Mouse (Mus musculus) yolk sac, embryonic 10.5 days (tissue): ENCODE measurements around the gene Kmt5a.
A peak's percentile ranks its signal among the peaks of the same experiment; 100 is the strongest.
"Not testable (repeated sequence)": the region's sequence is repeated elsewhere in the genome, so short reads cannot be mapped to it uniquely, and the experiment has no call there.

Experiments used
- DNase-seq: peaks from one replicate; pipeline ENCODE4 v3.0.0-alpha.2; 2017; ENCODE audit warnings: low spot score

Kmt5a gene

GRCm38 (mm10) chr5:124482966-124483654, 43.4 kb downstream of the Kmt5a start, which contains the start of gene Snrnp35:
TSS of gene Snrnp35 (plus strand) at chr5:124483134.
- peak; percentile 93 for DNase-seq

- DNase-seq = no peak
Observed at GRCm38 (mm10) chr5:124483655-124484396, 44.1 kb downstream of the Kmt5a start.

DNA sequence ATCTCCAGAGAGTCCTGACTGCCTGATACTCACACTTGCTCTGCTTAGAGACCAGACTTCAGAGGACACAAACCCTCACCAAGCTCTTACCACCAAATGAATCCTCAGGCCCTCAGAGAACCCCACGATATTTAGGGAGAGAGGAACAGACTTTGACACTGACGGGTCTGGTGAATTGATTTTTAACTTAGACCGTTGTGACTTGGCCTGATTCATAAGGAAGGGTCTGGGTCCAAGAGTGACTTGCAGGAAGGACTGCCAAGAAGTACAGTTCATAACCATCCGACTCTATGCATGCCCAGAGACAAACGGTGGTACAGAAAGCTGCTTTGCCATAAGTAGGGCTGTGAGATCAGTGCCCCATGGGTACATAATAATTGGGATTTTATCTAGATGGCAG, 45.9 kb downstream of the Kmt5a start:
- DNase-seq = no peak

DNA sequence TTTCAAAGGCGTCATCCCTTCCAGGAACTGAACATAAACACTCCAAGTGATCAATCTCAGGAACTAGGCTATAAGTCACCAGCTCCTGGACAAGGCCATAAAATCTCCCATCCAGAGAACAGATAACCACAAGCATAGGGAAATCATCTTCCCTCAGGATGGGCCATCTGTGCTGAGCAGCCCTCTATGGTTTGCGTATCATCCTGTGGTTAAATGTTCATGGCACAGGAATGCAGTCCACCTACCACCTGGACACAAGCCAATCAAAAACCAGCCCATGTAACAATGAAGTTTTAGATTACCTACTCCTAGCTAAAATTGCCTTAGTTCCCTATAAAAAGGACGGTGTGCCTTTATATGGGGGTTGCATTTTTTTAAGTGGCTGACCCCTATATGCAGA, 49.2 kb downstream of the Kmt5a start:
- DNase-seq = no peak

DNA sequence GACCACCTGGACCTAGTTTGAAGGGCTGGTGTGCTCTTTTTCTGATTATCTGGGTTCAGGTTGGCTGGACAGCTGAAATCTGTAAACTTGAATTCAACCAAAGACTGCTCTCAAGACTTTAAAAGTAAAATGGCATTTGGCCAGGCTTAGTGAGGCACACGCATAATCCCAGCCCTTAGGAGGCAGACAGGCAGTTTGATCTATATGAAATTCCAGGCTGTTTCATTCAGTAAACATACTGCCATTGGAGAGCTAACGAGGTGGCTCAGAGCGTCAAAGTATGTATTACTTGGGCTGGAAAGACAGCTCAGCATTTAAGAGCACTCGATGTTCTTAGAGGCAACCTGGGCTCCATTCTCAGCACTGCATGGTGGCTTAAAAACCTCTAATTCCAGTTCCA, 52.0 kb downstream of the Kmt5a start:
- no peak for DNase-seq

DNA sequence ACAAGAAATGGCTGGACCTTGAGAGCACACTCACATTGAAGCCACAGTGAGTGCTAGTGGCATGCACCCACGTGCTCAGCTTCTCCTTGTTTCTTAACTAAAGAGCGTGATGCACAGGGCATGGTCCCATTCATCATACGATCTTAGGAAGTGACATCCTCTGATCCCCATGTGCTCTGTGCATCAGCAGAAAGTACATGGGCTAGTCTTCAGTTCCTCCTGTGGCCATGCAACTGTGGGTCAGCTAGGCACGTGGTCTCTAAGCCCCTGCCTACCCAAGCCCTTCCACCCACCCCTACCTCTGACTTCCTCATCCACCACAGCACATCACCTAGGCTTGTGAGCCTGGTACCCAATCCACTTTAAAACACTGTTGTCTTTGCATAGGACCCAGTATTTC, 52.9 kb downstream of the Kmt5a start:
- no peak for DNase-seq

DNA sequence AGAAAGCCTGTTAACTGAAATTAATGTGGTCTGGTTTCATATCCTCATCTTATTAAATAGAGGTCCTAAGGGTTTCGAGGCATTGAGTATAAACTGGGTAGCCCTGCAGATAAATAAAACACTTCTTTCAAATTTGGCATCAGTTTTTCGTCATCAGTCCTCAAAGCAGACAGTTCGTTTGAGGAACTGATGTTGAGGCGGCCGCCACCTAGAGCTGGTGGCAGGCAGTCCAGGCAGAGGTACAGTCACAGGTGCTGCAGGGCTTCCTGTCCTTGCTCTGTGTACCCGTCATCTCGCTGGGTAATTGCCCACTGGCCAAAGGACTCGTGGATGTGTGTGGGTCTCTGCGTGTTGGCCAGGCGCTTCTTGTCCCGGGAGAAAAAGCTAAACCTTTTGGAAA, 53.7 kb downstream of the Kmt5a start:
- DNase-seq = no peak

DNA sequence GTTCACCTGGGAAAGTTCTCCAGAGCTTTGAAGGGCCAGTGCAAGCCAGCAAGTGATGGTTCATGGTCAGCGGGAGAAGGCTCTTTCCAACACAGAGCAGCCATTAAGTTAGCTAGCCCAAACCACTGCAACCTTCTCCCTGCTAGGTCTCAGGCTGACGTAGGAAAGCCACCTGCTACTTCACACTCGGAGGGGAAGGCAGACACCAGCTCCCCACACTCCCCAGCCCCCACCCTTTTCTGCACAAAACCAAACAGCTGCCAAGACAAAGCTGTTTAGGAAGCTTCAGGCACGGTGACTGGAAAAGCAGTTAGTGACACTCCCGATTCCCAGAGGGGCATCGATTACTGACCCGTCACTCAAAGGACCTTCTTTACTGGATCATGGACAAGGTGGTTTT, 55.8 kb downstream of the Kmt5a start:
- no peak for DNase-seq

DNA sequence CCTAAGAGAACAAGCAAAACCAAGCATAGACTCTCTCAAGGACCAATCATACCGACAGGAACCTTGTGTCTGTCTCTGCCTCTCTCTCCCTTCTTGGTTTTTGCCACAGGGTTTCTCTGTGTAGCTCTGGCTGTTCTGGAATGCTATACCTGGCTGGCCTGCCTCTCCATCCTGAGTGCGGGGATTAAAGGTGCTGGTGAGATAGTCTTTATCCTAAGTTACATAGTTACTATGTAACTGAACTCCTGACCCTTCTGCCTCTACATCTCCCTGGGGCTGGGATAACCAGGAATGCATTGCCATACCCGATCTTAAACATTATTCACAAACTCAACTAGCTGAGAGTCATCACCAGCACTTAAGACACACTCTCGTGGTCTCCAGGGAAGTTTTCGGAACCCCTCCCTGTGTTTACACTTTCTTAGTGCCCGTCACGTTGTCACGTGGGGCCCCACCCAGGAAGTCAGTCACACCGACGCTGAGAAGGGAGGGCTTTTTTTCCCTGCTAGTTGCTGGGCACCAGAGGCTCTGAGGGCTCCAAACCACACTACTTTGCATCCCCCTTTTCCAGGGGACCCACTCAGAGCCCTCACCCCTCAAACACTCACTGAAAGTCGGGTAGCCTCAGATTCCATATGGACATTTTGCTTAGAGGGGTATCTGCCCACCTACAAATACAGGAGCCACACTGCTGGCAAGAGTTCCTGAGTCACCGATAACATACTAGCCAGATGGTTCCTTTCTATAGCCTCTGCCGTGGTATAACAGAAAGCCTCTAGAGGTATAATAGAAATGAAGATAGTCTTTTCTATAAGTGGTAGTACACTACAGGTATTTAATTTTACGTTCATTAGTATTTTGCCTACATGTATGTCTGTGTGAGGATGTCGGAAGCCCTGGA, 57.1 kb downstream of the Kmt5a start:
- peak; percentile 65 for DNase-seq

DNA sequence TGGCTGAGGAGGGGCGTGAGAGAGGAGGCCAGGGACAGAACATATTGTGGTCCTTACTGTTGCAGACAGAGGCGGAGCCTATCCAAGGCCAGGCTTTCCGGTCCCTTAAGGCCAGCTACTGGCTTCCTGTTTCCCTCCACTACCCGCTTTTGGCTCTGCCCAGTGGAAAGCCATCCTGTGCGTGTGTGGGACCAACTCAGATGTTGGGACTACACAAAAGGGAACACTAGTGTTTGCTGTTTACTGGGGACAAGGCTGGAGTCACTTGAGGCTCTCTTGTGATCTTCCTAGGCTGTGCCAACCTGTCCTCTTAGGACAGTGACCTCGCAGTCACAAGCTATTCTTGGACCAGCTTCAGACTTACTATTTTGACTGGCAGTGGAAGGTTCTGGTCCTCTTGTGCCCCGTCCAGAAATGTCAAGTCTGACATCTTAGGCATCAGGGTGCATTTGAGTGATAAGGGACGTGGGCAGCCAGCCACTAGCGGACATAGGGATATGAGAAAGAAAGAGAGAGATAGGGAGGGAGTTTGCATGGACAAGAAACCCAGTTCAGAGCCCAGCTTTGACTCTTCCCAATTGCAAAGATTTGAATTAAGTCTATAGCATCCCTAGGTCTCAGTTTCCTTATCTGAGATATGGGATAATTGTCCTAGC, 58.6 kb downstream of the Kmt5a start:
- no peak for DNase-seq

DNA sequence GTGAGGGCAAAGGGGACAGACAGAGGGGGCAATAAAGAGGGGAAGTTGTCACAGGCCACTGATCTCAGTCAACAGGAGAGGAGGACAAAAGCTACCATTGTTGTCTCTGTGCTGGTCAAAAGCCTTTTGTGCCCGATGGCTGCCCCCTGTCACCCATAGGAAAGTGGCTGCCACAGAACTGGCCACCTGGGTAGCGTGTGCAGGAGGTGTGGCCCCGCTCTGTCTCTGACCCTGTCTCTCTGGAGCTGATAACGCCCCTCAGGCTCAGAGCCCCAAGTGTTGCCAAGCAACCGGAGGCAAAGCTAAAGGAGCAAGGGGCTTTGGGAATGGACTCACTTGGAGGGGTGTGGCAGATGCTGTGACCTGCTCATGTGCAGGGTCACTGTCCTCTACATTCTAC, 59.3 kb downstream of the Kmt5a start:
- DNase-seq = no peak

- DNase-seq = not testable (repeated sequence)
Observed at GRCm38 (mm10) chr5:124500037-124500436, 60.3 kb downstream of the Kmt5a start.

GRCm38 (mm10) chr5:124500573-124500972, 60.8 kb downstream of the Kmt5a start:
- DNase-seq = no peak

GRCm38 (mm10) chr5:124501541-124501940, 61.8 kb downstream of the Kmt5a start:
- DNase-seq = no peak

DNA sequence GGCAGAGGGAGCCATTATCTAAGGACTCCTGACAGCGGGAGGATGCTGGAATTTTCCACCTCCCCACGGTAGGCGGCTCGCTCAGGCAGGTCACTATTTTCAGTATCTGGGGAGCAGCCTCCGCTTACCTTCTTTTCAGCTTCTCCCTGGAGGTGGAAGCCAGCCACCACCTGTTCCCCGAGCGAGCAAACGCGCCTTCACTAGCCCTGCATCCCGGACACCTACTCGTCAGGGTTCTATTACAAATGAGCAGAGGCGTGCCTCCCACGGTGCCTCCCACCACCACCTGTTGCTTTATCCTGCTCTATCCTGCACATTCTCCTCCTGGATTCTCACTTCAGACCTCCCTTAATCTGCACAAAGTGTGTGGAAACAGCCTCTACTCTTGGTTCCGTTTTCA, 64.0 kb downstream of the Kmt5a start:
- DNase-seq = no peak

- DNase-seq = no peak
Observed at GRCm38 (mm10) chr5:124505235-124505634, 65.5 kb downstream of the Kmt5a start.

DNA sequence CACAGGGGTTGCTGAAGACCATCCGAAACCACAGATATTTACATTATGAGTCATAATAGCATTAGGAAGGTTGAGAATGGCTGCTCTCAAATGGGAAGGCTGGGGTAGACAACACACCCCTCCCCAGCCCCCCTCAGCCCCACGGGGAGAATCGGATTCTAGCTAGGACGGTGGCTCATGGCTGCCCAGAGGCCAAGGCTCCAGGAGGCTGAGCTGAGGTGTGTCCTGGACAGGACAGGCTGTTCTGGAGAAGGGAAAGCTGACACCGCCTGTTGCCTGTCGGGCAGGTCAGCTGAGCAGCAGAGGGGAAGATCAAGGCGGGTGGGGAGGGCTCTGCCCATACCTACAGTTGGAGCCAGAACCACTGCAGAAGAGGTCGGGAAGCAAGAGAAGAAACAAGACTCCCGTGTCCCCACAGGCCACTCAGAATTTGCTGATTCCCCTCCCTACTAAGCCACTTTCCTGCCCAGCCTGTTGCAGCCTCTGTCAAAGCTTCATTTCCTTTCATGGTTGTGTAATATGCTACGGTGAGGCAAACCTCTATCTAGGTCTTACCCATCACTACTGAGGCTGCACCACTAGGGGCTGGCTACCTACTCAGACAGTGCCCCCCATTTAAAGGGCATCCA, 67.1 kb downstream of the Kmt5a start:
- DNase-seq = no peak

GRCm38 (mm10) chr5:124509200-124509599, 69.5 kb downstream of the Kmt5a start:
- no peak for DNase-seq

GRCm38 (mm10) chr5:124509742-124510237, 70.1 kb downstream of the Kmt5a start:
- DNase-seq = no peak

GRCm38 (mm10) chr5:124510536-124511050, 70.9 kb downstream of the Kmt5a start:
- DNase-seq = no peak
